Mouse (Mus musculus): Measurements from ENCODE around the gene Lars2. TPM values are rescaled to one million over a fixed set of nuclear protein-coding genes. Genes with fewer than 3 reads are reported as not detected.
A peak's percentile ranks its signal among the peaks of the same experiment; 100 is the strongest.

Gene Lars2
- polyA plus RNA-seq, 1 experiment from 2014 or later: 1,252 TPM

DNA sequence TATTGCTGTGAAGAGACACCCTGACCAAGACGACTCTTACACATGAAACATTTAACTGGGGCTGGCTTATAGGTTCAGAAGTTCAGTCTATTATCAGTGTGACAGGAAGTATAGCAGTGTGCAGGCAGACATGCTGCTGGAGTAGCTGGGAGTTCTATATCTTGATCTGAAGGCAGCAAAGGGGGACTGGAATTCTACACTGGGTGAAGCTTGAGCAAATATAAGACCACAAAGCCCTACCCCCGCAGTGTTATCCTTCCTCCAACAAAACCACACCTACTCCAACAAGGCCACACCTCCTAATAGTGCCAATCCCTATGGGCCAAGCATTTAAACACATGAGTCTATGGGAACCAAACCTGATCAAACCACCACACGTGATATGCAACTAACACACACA lies 85.0 kb downstream of the Lars2 start:
- Histone ChIP-seq H3K27ac (replicated peaks) (no peak overlapping the region), H3K4me3 (ENCODE audit: low read depth, low read length) (no peak overlapping the region), H3K9ac (ENCODE audit: low read length) (no peak overlapping the region), H3K9me3 (ENCODE audit: control insufficient read depth, low read length) (no peaks in the 10 kb centered on the region), H3K4me1 (replicated peaks; ENCODE audit: control insufficient read depth, insufficient read depth) (no peaks in the 10 kb centered on the region), H3K36me3 (ENCODE audit: control insufficient read depth, insufficient read depth, low read length) (peaks cover 6% of the 10 kb centered on the region; the same call in 1 of the 2 replicates), H3K4me2 (replicated peaks; ENCODE audit: low read depth) (no peak overlapping the region), H3K27me3 (ENCODE audit: control insufficient read depth, insufficient read depth, low read length) (no peaks in the 10 kb centered on the region)
- DNase-seq (ENCODE audit: low spot score) (no peak), ATAC-seq (ENCODE audit: low FRiP score, low TSS enrichment) (peak; percentile 48; the same call in 1 of the 2 replicates)
- no peak for TF ChIP-seq CTCF (IDR thresholded peaks at IDR 0.05; ENCODE audit: low read depth)
- WGBS: 40% methylated on average over 3 of the region's 3 CpGs

DNA sequence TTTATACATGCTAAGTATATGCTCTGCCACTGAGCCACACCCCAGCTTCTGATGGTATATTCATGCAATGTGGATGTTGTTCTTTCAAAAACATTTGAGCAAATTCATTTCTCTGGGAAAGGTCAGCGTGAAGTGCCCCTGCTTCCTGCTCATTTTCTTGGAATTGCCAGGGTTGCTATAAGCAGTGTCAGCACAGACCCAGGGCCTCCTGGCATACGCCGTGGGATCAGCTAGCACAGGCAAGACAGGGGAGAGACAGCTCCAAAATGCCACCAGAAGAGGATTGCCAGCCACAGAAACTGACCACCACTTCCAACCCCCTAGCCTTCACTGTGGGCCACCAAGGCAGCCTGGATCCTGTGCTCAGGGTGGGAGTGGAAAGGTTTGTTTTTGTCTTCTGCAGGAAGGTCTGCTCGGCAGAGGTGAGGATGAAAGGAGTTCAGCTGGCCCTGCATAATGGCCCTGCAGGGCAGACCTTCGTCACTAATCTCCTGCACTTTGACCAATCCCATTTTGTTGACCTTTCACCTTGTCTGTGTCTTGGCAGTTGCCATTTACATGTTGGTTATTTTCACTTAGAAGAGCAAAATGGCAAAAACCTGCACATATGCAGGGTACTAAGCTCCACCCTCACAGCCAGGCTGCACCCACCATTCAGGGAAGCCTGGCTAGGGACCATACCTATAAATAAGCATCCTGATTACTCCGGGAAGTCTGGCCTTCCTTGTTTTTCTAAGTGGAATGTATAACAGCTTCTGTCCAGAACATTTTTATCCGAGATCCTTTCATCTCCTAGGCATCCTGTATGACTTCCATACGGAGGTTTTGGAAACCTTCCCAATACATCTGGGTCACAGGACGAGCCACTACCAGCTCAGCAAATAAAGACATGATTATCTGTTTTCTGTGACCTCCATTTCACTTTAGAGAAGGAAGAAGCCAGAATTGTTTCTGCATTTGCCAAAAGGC lies 90.2 kb downstream of the Lars2 start:
- H3K9ac ChIP-seq (ENCODE audit: low read length): no peak overlapping the region
- H3K9me3 ChIP-seq (ENCODE audit: control insufficient read depth, low read length): no peaks in the 10 kb centered on the region
- peaks cover 10% of the 10 kb centered on the region; the same call in 1 of the 2 replicates for H3K36me3 ChIP-seq (ENCODE audit: control insufficient read depth, insufficient read depth, low read length)
- TF ChIP-seq EP300 (optimal IDR thresholded peaks at IDR 0.05) (no peak), CTCF (IDR thresholded peaks at IDR 0.05; ENCODE audit: low read depth) (no peak)
- H3K27me3 ChIP-seq (ENCODE audit: control insufficient read depth, insufficient read depth, low read length): no peaks in the 10 kb centered on the region
- no peak overlapping the region for H3K4me3 ChIP-seq (ENCODE audit: low read depth, low read length)
- no peak for DNase-seq (ENCODE audit: low spot score)
- WGBS: 47% methylated on average over 9 of the region's 9 CpGs
- no peak overlapping the region for H3K4me2 ChIP-seq (replicated peaks; ENCODE audit: low read depth)
- no peaks in the 10 kb centered on the region for H3K4me1 ChIP-seq (replicated peaks; ENCODE audit: control insufficient read depth, insufficient read depth)
- H3K27ac ChIP-seq (replicated peaks): peak overlapping the region; percentile 70; the same call in 1 of the 2 replicates
- ATAC-seq (ENCODE audit: low FRiP score, low TSS enrichment): no peak

DNA sequence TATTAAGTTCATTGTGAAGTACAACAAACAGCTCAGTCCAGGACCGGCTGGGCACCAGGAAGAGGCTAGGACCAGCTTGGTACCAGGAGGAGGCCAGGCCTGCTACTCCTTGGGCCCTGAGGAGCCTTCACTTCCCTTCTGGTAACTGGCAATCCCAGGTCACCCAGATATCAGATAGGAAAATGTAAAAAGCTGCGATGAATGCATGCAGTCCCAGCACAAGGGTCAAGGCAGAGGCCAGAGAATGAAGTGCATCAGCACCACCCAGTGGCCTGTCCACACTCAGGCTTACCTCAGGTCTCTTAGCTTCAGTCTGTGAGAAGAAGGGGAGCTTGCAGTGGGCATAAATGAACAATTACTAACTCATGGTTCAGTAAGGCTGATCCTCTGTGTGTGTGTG lies 90.9 kb downstream of the Lars2 start:
- H3K4me2 ChIP-seq (replicated peaks; ENCODE audit: low read depth): no peak overlapping the region

DNA sequence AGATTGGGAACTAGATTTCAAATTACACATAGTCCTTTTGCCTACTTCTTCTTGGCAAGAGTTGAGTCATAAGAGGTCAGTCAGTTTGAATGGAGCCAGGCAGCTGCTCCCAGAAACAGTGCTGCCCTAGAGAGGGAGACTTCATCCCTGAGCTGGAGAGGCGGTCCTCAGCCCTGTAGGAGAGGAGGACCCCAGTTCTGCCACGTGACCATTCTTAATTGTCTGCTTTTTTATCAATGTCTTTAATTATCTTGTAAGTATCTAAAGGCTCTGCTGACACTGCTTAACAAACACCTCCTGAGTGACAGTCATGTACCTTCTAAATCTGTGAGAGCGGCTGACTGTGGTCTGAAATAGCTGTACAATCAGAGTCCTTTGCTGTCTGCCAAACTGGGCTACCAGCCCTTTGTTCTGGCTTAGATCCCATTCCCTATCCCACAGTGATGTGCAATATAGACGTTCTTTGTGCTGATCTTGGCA lies 100.5 kb downstream of the Lars2 start:
- Histone ChIP-seq H3K4me2 (replicated peaks; ENCODE audit: low read depth) (no peak overlapping the region), H3K9me3 (ENCODE audit: control insufficient read depth, low read length) (no peaks in the 10 kb centered on the region), H3K4me3 (ENCODE audit: low read depth, low read length) (no peak overlapping the region), H3K27me3 (ENCODE audit: control insufficient read depth, insufficient read depth, low read length) (no peaks in the 10 kb centered on the region), H3K36me3 (ENCODE audit: control insufficient read depth, insufficient read depth, low read length) (no peaks in the 10 kb centered on the region), H3K9ac (ENCODE audit: low read length) (no peak overlapping the region), H3K27ac (replicated peaks) (no peak overlapping the region), H3K4me1 (replicated peaks; ENCODE audit: control insufficient read depth, insufficient read depth) (no peaks in the 10 kb centered on the region)
- 73% methylated on average over 4 of the region's 4 CpGs for WGBS
- no peak for TF ChIP-seq EP300 (optimal IDR thresholded peaks at IDR 0.05)
- TF ChIP-seq CTCF (IDR thresholded peaks at IDR 0.05; ENCODE audit: low read depth): no peak
- no peak for DNase-seq (ENCODE audit: low spot score)
- no peak for ATAC-seq (ENCODE audit: low FRiP score, low TSS enrichment)

More for the DNA sequence above, 90.9 kb downstream of the Lars2 start:
- Histone ChIP-seq H3K9ac (ENCODE audit: low read length) (no peak overlapping the region), H3K27ac (replicated peaks) (no peak overlapping the region), H3K4me1 (replicated peaks; ENCODE audit: control insufficient read depth, insufficient read depth) (no peaks in the 10 kb centered on the region), H3K27me3 (ENCODE audit: control insufficient read depth, insufficient read depth, low read length) (no peaks in the 10 kb centered on the region), H3K4me3 (ENCODE audit: low read depth, low read length) (no peak overlapping the region), H3K36me3 (ENCODE audit: control insufficient read depth, insufficient read depth, low read length) (peaks cover 10% of the 10 kb centered on the region; the same call in 1 of the 2 replicates), H3K9me3 (ENCODE audit: control insufficient read depth, low read length) (no peaks in the 10 kb centered on the region)
- peak; percentile 34 for DNase-seq (ENCODE audit: low spot score)
- WGBS: 45% methylated on average over 2 of the region's 2 CpGs
- TF ChIP-seq CTCF (IDR thresholded peaks at IDR 0.05; ENCODE audit: low read depth): peak; percentile 69
- TF ChIP-seq EP300 (optimal IDR thresholded peaks at IDR 0.05): no peak
- no peak for ATAC-seq (ENCODE audit: low FRiP score, low TSS enrichment)

DNA sequence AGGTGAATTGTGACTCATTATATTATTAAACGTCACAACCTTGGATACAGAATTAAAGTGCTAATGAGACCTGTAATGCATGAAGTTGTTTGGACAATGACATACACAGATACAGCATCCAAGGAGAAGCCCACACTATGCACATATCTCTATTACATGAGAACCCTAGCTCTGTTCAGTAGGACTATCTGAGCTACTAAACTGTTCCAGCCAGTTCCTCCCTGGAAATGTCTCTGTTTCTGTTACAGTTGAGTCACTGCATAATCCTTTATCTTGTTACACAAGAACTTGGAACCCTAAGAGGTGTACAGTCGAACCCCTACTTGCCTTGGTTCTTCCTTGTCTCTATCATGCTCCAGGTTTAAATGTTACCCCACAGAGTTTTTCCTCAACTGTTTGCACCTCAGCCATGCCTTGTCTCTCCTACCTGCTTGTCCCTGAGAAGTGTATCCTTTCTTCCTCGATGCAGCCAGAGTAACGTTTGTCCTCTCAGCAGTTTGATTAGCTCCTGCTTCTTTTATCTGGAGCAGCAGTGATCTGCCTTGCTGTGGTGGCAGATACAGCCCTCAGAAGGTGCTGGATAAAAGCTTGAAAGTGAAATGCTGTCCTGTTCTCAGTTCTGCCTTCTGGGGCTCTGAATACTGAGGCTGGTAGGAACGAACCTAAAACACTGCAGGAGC lies 101.8 kb downstream of the Lars2 start:
- no peaks in the 10 kb centered on the region for H3K27me3 ChIP-seq (ENCODE audit: control insufficient read depth, insufficient read depth, low read length)
- no peaks in the 10 kb centered on the region for H3K4me1 ChIP-seq (replicated peaks; ENCODE audit: control insufficient read depth, insufficient read depth)
- 52% methylated on average over 5 of the region's 5 CpGs for WGBS
- no peak overlapping the region for H3K4me3 ChIP-seq (ENCODE audit: low read depth, low read length)
- DNase-seq (ENCODE audit: low spot score) (no peak), ATAC-seq (ENCODE audit: low FRiP score, low TSS enrichment) (no peak)
- H3K4me2 ChIP-seq (replicated peaks; ENCODE audit: low read depth): no peak overlapping the region
- no peak overlapping the region for H3K27ac ChIP-seq (replicated peaks)
- no peak overlapping the region for H3K9ac ChIP-seq (ENCODE audit: low read length)
- no peak for TF ChIP-seq EP300 (optimal IDR thresholded peaks at IDR 0.05)
- TF ChIP-seq CTCF (IDR thresholded peaks at IDR 0.05; ENCODE audit: low read depth): no peak
- H3K9me3 ChIP-seq (ENCODE audit: control insufficient read depth, low read length): no peaks in the 10 kb centered on the region
- H3K36me3 ChIP-seq (ENCODE audit: control insufficient read depth, insufficient read depth, low read length): no peaks in the 10 kb centered on the region
